Mouse (Mus musculus): ENCODE data around the gene Sipa1l2. TPM values are rescaled to one million over a fixed set of nuclear protein-coding genes. Genes with fewer than 3 reads are reported as not detected.

Sipa1l2 gene
- polyA plus RNA-seq, 1 experiment from 2014 or later = 25.1 TPM

DNA sequence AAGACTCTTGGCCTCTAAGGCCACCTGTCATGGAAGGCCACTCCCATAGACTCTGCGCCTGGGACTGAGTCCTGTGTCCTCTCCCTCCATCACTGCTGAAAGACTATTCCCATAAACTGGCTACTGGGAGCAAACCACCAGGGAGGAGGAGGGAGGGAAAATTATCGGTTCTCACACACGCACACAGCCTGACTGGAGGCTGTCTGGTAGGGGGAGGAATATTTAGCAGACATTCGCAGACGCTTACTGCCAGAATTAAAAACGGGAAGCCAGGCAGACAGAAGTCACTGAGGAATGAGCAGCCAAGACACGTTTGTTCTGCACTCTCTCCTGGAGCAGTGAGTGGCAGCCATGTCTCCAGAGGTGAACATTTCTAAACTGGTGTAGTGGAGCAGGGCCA lies 35.9 kb downstream of the Sipa1l2 start:
- no peaks in the 10 kb centered on the region for H3K9me3 ChIP-seq (ENCODE audit: control insufficient read depth, low read length)
- no peak overlapping the region for H3K9ac ChIP-seq (replicated peaks; ENCODE audit: low read length)
- H3K36me3 ChIP-seq (ENCODE audit: control insufficient read depth, insufficient read depth, low read length) = peaks cover 13% of the 10 kb centered on the region
- ATAC-seq (ENCODE audit: low FRiP score, low TSS enrichment) = no peak
- no peak for DNase-seq
- H3K27me3 ChIP-seq (ENCODE audit: control insufficient read depth, insufficient read depth, low read length) = no peaks in the 10 kb centered on the region
- H3K27ac ChIP-seq (replicated peaks; ENCODE audit: low read depth, low read length) = 0 out of 2 replicates have a peak overlapping the region, but pooled peaks have one; percentile 20
- H3K4me1 ChIP-seq (ENCODE audit: control insufficient read depth, insufficient read depth, low read length) = peaks cover 50% of the 10 kb centered on the region
- H3K4me3 ChIP-seq (replicated peaks; ENCODE audit: low read depth, low read length) = no peak overlapping the region
- H3K4me2 ChIP-seq (ENCODE audit: low read length) = no peak overlapping the region
- 38% methylated on average over 7 of the region's 7 CpGs for WGBS

DNA sequence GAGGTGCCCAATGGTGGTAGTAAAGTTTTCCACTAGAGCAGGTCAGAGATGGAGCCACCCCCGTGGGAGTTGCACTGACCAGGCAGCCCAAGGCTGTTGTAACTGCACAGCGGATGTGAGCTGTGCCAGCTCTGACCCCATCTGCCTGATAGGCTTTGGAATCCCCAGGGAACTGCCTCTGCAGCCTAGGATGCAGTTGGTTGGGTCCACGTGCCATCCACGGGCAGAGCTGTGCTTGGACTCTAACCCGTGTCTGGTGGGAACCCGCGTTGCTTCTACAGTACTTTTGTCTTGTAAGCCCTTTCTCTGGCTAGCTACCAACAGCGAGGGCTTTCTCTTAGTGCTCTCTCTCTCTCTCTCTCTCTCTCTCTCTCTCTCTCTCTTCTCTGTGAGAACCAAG lies 36.7 kb downstream of the Sipa1l2 start:
- ATAC-seq (ENCODE audit: low FRiP score, low TSS enrichment) (no peak), DNase-seq (peak; percentile 68)
- H3K27me3 ChIP-seq (ENCODE audit: control insufficient read depth, insufficient read depth, low read length) = no peaks in the 10 kb centered on the region
- no peak overlapping the region for H3K4me2 ChIP-seq (ENCODE audit: low read length)
- H3K9me3 ChIP-seq (ENCODE audit: control insufficient read depth, low read length) = no peaks in the 10 kb centered on the region
- H3K9ac ChIP-seq (replicated peaks; ENCODE audit: low read length) = no peak overlapping the region
- peak overlapping the region; percentile 13; the same call in 1 of the 2 replicates for H3K27ac ChIP-seq (replicated peaks; ENCODE audit: low read depth, low read length)
- H3K36me3 ChIP-seq (ENCODE audit: control insufficient read depth, insufficient read depth, low read length) = peaks cover 13% of the 10 kb centered on the region
- no peak overlapping the region for H3K4me3 ChIP-seq (replicated peaks; ENCODE audit: low read depth, low read length)
- peaks cover 58% of the 10 kb centered on the region for H3K4me1 ChIP-seq (ENCODE audit: control insufficient read depth, insufficient read depth, low read length)
- 47% methylated on average over 8 of the region's 8 CpGs for WGBS

DNA sequence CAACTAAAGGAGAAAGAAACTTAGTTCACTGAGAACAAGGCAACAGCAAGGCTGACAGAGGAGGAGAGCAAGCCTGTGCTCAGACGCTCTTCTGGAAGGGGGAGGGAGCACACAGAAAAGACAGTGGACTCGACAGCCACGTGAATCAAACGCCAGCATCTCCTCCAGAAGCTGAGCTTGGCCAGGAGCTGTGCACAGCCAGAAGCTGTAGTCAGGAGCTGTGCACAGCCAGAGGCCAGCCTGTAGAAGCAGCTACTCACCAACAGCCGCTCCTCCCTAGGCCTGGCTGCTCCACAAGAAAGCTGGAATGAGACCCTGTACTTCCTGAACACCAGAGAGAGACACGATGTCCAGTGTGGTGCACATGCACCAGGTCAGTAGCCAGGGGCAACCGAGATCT lies 37.4 kb downstream of the Sipa1l2 start:
- H3K27ac ChIP-seq (replicated peaks; ENCODE audit: low read depth, low read length) = no peak overlapping the region; the same call in 1 of the 2 replicates
- peaks cover 66% of the 10 kb centered on the region for H3K4me1 ChIP-seq (ENCODE audit: control insufficient read depth, insufficient read depth, low read length)

DNA sequence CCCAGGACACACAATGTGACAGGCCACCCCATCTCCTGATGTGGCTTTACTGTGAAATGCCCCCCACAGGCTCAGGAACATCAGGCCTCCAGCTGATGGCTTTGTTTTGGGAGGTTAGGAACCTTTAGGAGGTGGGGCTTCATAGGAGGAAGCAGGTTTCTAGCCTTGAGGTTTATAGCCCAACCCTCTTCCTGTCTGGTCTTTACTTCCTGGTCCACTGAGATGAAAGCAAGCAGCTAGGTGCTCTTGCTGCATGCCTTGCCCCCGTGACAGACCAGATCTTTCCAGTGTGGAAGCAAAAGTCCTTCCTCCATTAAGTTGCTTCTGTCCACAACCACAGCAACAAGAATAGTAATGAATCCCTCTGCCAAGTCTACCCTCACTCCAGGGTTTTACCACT lies 38.0 kb downstream of the Sipa1l2 start:
- peaks cover 4% of the 10 kb centered on the region; the same call in 1 of the 2 replicates for H3K36me3 ChIP-seq (ENCODE audit: control insufficient read depth, insufficient read depth, low read length)
- no peak for ATAC-seq (ENCODE audit: low FRiP score, low TSS enrichment)
- no peaks in the 10 kb centered on the region for H3K9me3 ChIP-seq (ENCODE audit: control insufficient read depth, low read length)
- DNase-seq = no peak
- no peaks in the 10 kb centered on the region for H3K27me3 ChIP-seq (ENCODE audit: control insufficient read depth, insufficient read depth, low read length)
- peak overlapping the region; percentile 65; the same call in 1 of the 2 replicates for H3K27ac ChIP-seq (replicated peaks; ENCODE audit: low read depth, low read length)
- 64% methylated on average over 1 of the region's 1 CpGs for WGBS
- no peak overlapping the region for H3K9ac ChIP-seq (replicated peaks; ENCODE audit: low read length)
- no peak overlapping the region for H3K4me2 ChIP-seq (ENCODE audit: low read length)
- no peak overlapping the region for H3K4me3 ChIP-seq (replicated peaks; ENCODE audit: low read depth, low read length)
- peaks cover 71% of the 10 kb centered on the region for H3K4me1 ChIP-seq (ENCODE audit: control insufficient read depth, insufficient read depth, low read length)

More for the DNA sequence above, 37.4 kb downstream of the Sipa1l2 start:
- DNase-seq (no peak), ATAC-seq (ENCODE audit: low FRiP score, low TSS enrichment) (no peak)
- Histone ChIP-seq H3K4me3 (replicated peaks; ENCODE audit: low read depth, low read length) (no peak overlapping the region), H3K9ac (replicated peaks; ENCODE audit: low read length) (no peak overlapping the region), H3K36me3 (ENCODE audit: control insufficient read depth, insufficient read depth, low read length) (peaks cover 9% of the 10 kb centered on the region), H3K9me3 (ENCODE audit: control insufficient read depth, low read length) (no peaks in the 10 kb centered on the region), H3K4me2 (ENCODE audit: low read length) (no peak overlapping the region), H3K27me3 (ENCODE audit: control insufficient read depth, insufficient read depth, low read length) (no peaks in the 10 kb centered on the region)
- WGBS = 25% methylated on average over 7 of the region's 7 CpGs

DNA sequence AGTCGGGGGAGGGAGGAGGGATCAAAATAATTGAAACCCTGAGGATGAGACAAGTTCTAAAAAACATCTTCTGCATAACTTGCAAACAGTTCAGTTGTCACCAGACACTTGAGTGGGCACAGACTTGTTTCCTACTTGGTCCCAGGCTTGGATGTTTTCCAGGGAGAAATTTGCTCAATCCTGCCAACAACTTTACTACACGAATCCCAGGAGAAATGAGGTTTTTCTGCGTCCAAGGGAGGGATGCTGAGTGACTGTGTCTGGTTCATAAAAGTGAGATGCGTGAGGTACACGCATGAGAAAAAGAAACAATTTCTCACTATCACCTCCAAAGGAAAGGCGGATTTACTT lies 38.5 kb downstream of the Sipa1l2 start:
- H3K27ac ChIP-seq (replicated peaks; ENCODE audit: low read depth, low read length) = peak overlapping the region; percentile 65; the same call in 1 of the 2 replicates

DNA sequence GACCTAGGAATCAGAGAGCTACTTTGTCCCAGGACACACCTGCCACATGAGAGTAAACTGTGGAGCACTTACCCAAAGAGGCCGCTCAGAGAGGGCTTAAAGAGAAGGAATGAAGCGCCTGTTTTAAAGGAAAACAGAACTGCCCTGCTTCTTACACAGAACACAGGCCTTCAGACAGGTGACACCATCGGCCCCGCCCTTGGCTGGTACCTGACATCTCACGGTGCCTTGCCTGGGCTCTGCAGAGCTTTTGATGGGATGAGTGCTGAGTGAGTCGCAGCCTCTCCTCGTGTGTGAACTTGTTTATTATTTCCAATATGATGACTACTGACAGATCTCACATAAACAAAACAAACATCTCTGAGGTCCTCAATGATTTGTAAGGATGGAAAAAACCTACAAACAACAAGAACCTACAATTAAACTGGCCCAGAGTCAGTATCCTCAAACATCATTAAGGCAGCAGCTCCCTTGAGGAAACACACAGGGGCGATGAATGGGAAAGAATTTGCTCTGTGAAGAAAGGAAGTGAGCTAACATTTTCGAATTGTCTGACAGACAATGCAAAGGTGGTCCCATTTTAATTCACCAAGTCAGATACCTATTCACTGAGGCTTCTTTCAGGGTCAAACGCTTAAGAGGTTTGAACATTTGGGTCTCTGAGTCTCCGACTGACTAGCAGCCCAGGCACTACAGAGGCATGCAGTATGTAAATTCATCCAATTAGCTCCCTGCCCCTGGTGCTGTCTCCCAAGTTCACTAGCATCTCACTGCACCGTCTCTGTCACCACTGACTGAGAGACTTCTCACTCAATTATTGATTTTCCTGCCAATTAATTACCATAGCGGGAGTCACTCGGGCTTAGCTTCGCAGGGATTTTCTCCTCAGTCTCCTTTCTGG lies 39.2 kb downstream of the Sipa1l2 start:
- Histone ChIP-seq H3K4me2 (ENCODE audit: low read length) (0 out of 2 replicates have a peak overlapping the region, but pooled peaks have one; percentile 6), H3K27ac (replicated peaks; ENCODE audit: low read depth, low read length) (peak overlapping the region; percentile 56), H3K27me3 (ENCODE audit: control insufficient read depth, insufficient read depth, low read length) (no peaks in the 10 kb centered on the region), H3K9me3 (ENCODE audit: control insufficient read depth, low read length) (no peaks in the 10 kb centered on the region), H3K4me1 (ENCODE audit: control insufficient read depth, insufficient read depth, low read length) (peaks cover 82% of the 10 kb centered on the region), H3K9ac (replicated peaks; ENCODE audit: low read length) (no peak overlapping the region), H3K4me3 (replicated peaks; ENCODE audit: low read depth, low read length) (no peak overlapping the region), H3K36me3 (ENCODE audit: control insufficient read depth, insufficient read depth, low read length) (no peaks in the 10 kb centered on the region)
- ATAC-seq (ENCODE audit: low FRiP score, low TSS enrichment) = 0 out of 2 replicates have a peak, but pooled peaks have one; percentile 38
- DNase-seq = no peak
- 38% methylated on average over 15 of the region's 15 CpGs for WGBS

More for the DNA sequence above, 38.5 kb downstream of the Sipa1l2 start:
- Histone ChIP-seq H3K9me3 (ENCODE audit: control insufficient read depth, low read length) (no peaks in the 10 kb centered on the region), H3K4me2 (ENCODE audit: low read length) (0 out of 2 replicates have a peak overlapping the region, but pooled peaks have one; percentile 6), H3K27me3 (ENCODE audit: control insufficient read depth, insufficient read depth, low read length) (no peaks in the 10 kb centered on the region), H3K36me3 (ENCODE audit: control insufficient read depth, insufficient read depth, low read length) (no peaks in the 10 kb centered on the region), H3K9ac (replicated peaks; ENCODE audit: low read length) (no peak overlapping the region), H3K4me1 (ENCODE audit: control insufficient read depth, insufficient read depth, low read length) (peaks cover 77% of the 10 kb centered on the region), H3K4me3 (replicated peaks; ENCODE audit: low read depth, low read length) (no peak overlapping the region)
- ATAC-seq (ENCODE audit: low FRiP score, low TSS enrichment) = no peak
- WGBS = 32% methylated on average over 6 of the region's 6 CpGs
- DNase-seq = peak; percentile 65

DNA sequence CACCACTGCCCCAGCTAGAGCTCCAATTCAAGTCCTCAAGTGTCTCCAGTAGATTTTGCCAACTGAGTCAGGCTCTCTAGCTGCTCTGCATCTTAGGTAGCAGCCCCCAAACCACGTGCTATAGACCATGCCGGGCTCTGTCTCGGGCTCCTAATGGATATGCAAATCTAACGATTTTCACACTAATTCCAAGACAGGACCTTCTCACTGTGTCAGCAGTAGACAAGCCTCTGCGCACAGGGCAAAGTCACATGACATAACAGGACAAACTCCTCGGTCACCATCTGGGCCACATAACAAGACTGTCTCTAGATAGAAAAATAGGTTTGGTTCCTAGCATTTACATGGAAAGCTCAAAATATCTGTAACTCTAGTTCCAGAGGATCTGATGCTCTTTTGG lies 40.6 kb downstream of the Sipa1l2 start:
- Histone ChIP-seq H3K4me3 (replicated peaks; ENCODE audit: low read depth, low read length) (no peak overlapping the region), H3K4me1 (ENCODE audit: control insufficient read depth, insufficient read depth, low read length) (peaks cover 81% of the 10 kb centered on the region), H3K36me3 (ENCODE audit: control insufficient read depth, insufficient read depth, low read length) (no peaks in the 10 kb centered on the region), H3K9me3 (ENCODE audit: control insufficient read depth, low read length) (no peaks in the 10 kb centered on the region), H3K27me3 (ENCODE audit: control insufficient read depth, insufficient read depth, low read length) (no peaks in the 10 kb centered on the region), H3K4me2 (ENCODE audit: low read length) (no peak overlapping the region), H3K27ac (replicated peaks; ENCODE audit: low read depth, low read length) (no peak overlapping the region), H3K9ac (replicated peaks; ENCODE audit: low read length) (no peak overlapping the region)
- ATAC-seq (ENCODE audit: low FRiP score, low TSS enrichment) = no peak
- DNase-seq = no peak
- 30% methylated on average over 6 of the region's 6 CpGs for WGBS

DNA sequence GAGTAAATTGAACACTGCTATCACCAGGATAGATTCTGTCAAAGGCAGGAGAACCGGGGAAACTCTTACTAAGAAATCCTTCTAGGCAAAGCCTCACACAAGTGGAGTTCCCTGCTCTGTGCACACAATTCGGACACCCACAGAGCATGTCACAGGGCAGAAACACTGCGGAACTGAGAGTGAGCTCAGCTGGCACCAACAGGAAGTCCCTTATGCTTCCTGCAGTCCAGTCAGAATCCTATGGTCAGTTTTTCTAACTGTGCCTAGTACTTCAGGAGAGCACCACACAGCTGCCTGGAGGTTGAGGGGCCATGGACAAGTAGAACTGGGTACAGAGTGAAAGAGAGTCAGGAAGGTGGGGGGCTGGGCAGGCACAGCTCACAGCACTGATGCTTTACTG lies 41.7 kb downstream of the Sipa1l2 start:
- H3K9me3 ChIP-seq (ENCODE audit: control insufficient read depth, low read length) = no peaks in the 10 kb centered on the region
- H3K27me3 ChIP-seq (ENCODE audit: control insufficient read depth, insufficient read depth, low read length) = no peaks in the 10 kb centered on the region
- ATAC-seq (ENCODE audit: low FRiP score, low TSS enrichment) (no peak), DNase-seq (no peak)
- H3K4me3 ChIP-seq (replicated peaks; ENCODE audit: low read depth, low read length) = no peak overlapping the region
- no peak overlapping the region for H3K4me2 ChIP-seq (ENCODE audit: low read length)
- no peak overlapping the region; the same call in 1 of the 2 replicates for H3K27ac ChIP-seq (replicated peaks; ENCODE audit: low read depth, low read length)
- 46% methylated on average over 3 of the region's 3 CpGs for WGBS
- H3K9ac ChIP-seq (replicated peaks; ENCODE audit: low read length) = no peak overlapping the region
- H3K36me3 ChIP-seq (ENCODE audit: control insufficient read depth, insufficient read depth, low read length) = no peaks in the 10 kb centered on the region
- peaks cover 79% of the 10 kb centered on the region for H3K4me1 ChIP-seq (ENCODE audit: control insufficient read depth, insufficient read depth, low read length)

DNA sequence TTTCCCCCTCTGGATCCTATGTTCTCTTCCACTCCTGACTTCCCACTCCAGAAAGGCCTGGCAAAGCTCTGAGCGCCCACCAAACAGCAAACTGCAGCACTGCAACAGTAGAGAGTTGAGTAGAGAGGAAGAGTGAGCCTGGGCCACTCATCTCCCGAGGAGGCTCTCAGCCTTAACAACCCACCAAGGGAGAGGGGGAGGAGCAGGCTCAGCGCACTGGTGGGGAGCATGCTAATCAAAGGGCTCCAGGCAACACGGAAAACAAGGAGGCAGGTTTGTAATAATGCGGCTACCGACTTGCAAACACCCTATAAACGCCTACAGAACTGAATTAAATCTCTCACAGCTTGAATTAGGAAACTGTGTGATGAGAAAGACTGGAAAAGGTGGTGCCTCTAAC lies 42.6 kb downstream of the Sipa1l2 start:
- WGBS = 7% methylated on average over 7 of the region's 7 CpGs
- no peaks in the 10 kb centered on the region for H3K27me3 ChIP-seq (ENCODE audit: control insufficient read depth, insufficient read depth, low read length)
- DNase-seq (peak; percentile 69), ATAC-seq (ENCODE audit: low FRiP score, low TSS enrichment) (no peak)
- H3K9ac ChIP-seq (replicated peaks; ENCODE audit: low read length) = no peak overlapping the region
- H3K36me3 ChIP-seq (ENCODE audit: control insufficient read depth, insufficient read depth, low read length) = no peaks in the 10 kb centered on the region
- no peaks in the 10 kb centered on the region for H3K9me3 ChIP-seq (ENCODE audit: control insufficient read depth, low read length)
- peaks cover 79% of the 10 kb centered on the region for H3K4me1 ChIP-seq (ENCODE audit: control insufficient read depth, insufficient read depth, low read length)
- no peak overlapping the region for H3K4me2 ChIP-seq (ENCODE audit: low read length)
- peak overlapping the region; percentile 53 for H3K27ac ChIP-seq (replicated peaks; ENCODE audit: low read depth, low read length)
- no peak overlapping the region for H3K4me3 ChIP-seq (replicated peaks; ENCODE audit: low read depth, low read length)
